Comparison of ENCODE assay signal across 11 mouse cellular contexts in the genomic region with DNA sequence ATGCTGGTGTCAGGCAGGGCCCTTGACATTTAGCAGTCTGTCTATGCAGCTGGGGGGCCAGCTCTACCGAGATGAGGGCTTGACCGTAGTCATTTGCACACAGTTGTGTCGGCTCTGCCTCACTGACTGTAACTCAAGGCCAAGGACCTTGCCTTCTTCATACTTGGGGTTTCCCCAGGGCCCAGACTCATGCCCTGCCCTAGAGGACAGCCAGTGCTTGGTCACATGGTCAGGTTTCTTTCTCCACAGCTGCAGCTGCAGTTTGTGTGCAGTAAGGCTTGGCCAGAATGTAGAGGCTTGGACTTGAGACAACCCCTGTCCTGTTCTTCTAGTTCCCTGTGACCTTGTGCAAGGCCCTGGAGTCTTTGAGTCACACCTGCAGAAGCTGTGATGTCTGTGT.
A peak's percentile ranks its signal among the peaks of the same experiment; 100 is the strongest.
DNase-seq lines count a peak whose midpoint lies in the region; ATAC-seq and TF ChIP-seq lines count a peak whose summit lies in the region.
"Had no signal": no experiment of that assay in that cellular context is flagged by ENCODE, and none has a peak within 500 bp of the region (broad histone marks: within the 10 kb centered on the region; RNA-seq: fewer than 3 reads in every experiment).

No protein-coding gene starts in this region.

- no peak overlapping the region for H3K9ac ChIP-seq in kidney, embryonic 16.5 days (replicated peaks; ENCODE audit: low read length)
- no peak overlapping the region for H3K9ac ChIP-seq in hindbrain, embryonic 13.5 days
- H3K9ac ChIP-seq: forebrain, embryonic 15.5 days; neural tube, embryonic 13.5 days had no signal

- H3K4me1 ChIP-seq in kidney, embryonic 16.5 days (ENCODE audit: insufficient read depth, low read length) = peaks cover 24% of the 10 kb centered on the region
- peaks cover 18% of the 10 kb centered on the region for H3K4me1 ChIP-seq in bone marrow, adult 2 months (ENCODE audit: control insufficient read depth, insufficient read depth, low read length)
- peaks cover 14% of the 10 kb centered on the region for H3K4me1 ChIP-seq in limb, embryonic 10.5 days
- H3K4me1 ChIP-seq in hindbrain, embryonic 13.5 days (replicated peaks) = peaks cover 19% of the 10 kb centered on the region
- H3K4me1 ChIP-seq: forebrain, embryonic 15.5 days had no signal

- DNase-seq in kidney, adult 11 months = peak; percentile 62
- peak; percentile 29 to 35 for DNase-seq in B cell, adult 2 months
- DNase-seq in limb, embryonic 10.5 days (ENCODE audit: low spot score) = no peak
- DNase-seq in left cerebral cortex, postnatal 10 days (ENCODE audit: extremely low spot score in 1 of 2, low spot score in 2 of 2) = no peak
- DNase-seq: lung, adult 2 months had no signal

- no peak for TF ChIP-seq CTCF in bone marrow, adult 2 months (IDR thresholded peaks at IDR 0.05; ENCODE audit: control insufficient read depth, insufficient read depth, low read length)

- intact Hi-C loops in left cerebral cortex, postnatal 10 days (cut with DNase I) = no loop called here

- no peak overlapping the region for H3K4me2 ChIP-seq in kidney, embryonic 16.5 days (replicated peaks; ENCODE audit: low read depth, low read length)
- no peak overlapping the region for H3K4me2 ChIP-seq in hindbrain, embryonic 13.5 days
- H3K4me2 ChIP-seq: forebrain, embryonic 15.5 days; neural tube, embryonic 13.5 days had no signal

- no peak for TF ChIP-seq POLR2A in bone marrow, adult 2 months (IDR thresholded peaks at IDR 0.05; ENCODE audit: borderline replicate concordance, control insufficient read depth, low read depth, low read length)

- H3K27me3 ChIP-seq in kidney, embryonic 16.5 days (ENCODE audit: insufficient read depth, low read length) = no peaks in the 10 kb centered on the region
- no peaks in the 10 kb centered on the region for H3K27me3 ChIP-seq in limb, embryonic 10.5 days (ENCODE audit: low read depth, poor library complexity, severe bottlenecking)
- no peaks in the 10 kb centered on the region for H3K27me3 ChIP-seq in hindbrain, embryonic 13.5 days
- H3K27me3 ChIP-seq: forebrain, embryonic 15.5 days; neural tube, embryonic 13.5 days had no signal

- 75% methylated on average over 3 of the region's 3 CpGs for WGBS in kidney, embryonic 16.5 days
- 36% methylated on average over 3 of the region's 3 CpGs for WGBS in bone marrow, adult 2 months
- 92% methylated on average over 3 of the region's 3 CpGs for WGBS in limb, embryonic 10.5 days
- WGBS in hindbrain, embryonic 13.5 days = 88% methylated on average over 3 of the region's 3 CpGs

- H3K36me3 ChIP-seq in kidney, embryonic 16.5 days (ENCODE audit: insufficient read depth, low read length) = no peaks in the 10 kb centered on the region
- H3K36me3 ChIP-seq in limb, embryonic 10.5 days = no peaks in the 10 kb centered on the region
- H3K36me3 ChIP-seq in hindbrain, embryonic 13.5 days = no peaks in the 10 kb centered on the region
- H3K36me3 ChIP-seq: forebrain, embryonic 15.5 days; neural tube, embryonic 13.5 days had no signal

- no peaks in the 10 kb centered on the region for H3K9me3 ChIP-seq in kidney, embryonic 16.5 days (ENCODE audit: low read length)
- no peaks in the 10 kb centered on the region for H3K9me3 ChIP-seq in limb, embryonic 10.5 days (replicated peaks)
- H3K9me3 ChIP-seq in hindbrain, embryonic 13.5 days = no peaks in the 10 kb centered on the region
- H3K9me3 ChIP-seq: forebrain, embryonic 15.5 days; neural tube, embryonic 13.5 days had no signal

- ATAC-seq in kidney, embryonic 16.5 days (ENCODE audit: low FRiP score, low TSS enrichment) = no peak
- ATAC-seq in CD4-positive, CD25-positive, alpha-beta regulatory T cell, adult 4 months = no peak
- no peak for ATAC-seq in hindbrain, embryonic 13.5 days (ENCODE audit: low FRiP score)
- ATAC-seq: forebrain, embryonic 15.5 days had no signal

- H3K27ac ChIP-seq in kidney, embryonic 16.5 days (ENCODE audit: low read length) = no peak overlapping the region
- peak overlapping the region; percentile 41 for H3K27ac ChIP-seq in bone marrow, adult 2 months (ENCODE audit: control insufficient read depth, insufficient read depth, low read depth, low read length, poor library complexity)
- peak overlapping the region; percentile 47; the same call in 1 of the 2 replicates for H3K27ac ChIP-seq in limb, embryonic 10.5 days
- no peak overlapping the region for H3K27ac ChIP-seq in hindbrain, embryonic 13.5 days
- H3K27ac ChIP-seq: forebrain, embryonic 15.5 days; neural tube, embryonic 13.5 days had no signal

- H3K4me3 ChIP-seq in kidney, embryonic 16.5 days (ENCODE audit: low read length) = no peak overlapping the region
- no peak overlapping the region for H3K4me3 ChIP-seq in bone marrow, adult 2 months (replicated peaks; ENCODE audit: control insufficient read depth, low read depth, low read length)
- H3K4me3 ChIP-seq in limb, embryonic 10.5 days = no peak overlapping the region
- no peak overlapping the region for H3K4me3 ChIP-seq in hindbrain, embryonic 13.5 days
- H3K4me3 ChIP-seq: forebrain, embryonic 15.5 days; neural tube, embryonic 13.5 days had no signal

Comparison
In these comparisons a context has a peak if more than half of its experiments do, and no peak if none do; other contexts are left out.
1. DNase-seq: peak in kidney, adult 11 months (single experiment) and B cell, adult 2 months (2 of 2); none in limb, embryonic 10.5 days (single experiment) and left cerebral cortex, postnatal 10 days (0 of 2).
2. H3K27ac ChIP-seq: peak in bone marrow, adult 2 months (single experiment) and limb, embryonic 10.5 days (single experiment); none in kidney, embryonic 16.5 days (single experiment) and hindbrain, embryonic 13.5 days (single experiment).